Mouse (Mus musculus) lung, embryonic 14.5 days (tissue): ENCODE measurements around the gene Lrmda. TPM values are rescaled to one million over a fixed set of nuclear protein-coding genes. Genes with fewer than 3 reads are reported as not detected.

Experiments
- ATAC-seq: fragments of 200-750 bp; cut with Nextera tagmentation; 2 replicates; pipeline ENCODE4 v1.8.0; 2017; ENCODE audit warnings: mild to moderate bottlenecking, moderate TSS enrichment, moderate library complexity; ENCODE audit not compliant: insufficient read depth
- DNase-seq: peaks from one replicate; pipeline ENCODE4 v3.0.0-alpha.2; 2015
- H3K27ac ChIP-seq: fragments of 300-500 bp; sonication (generic); 2 replicates; pipeline ENCODE4 v1.5.1; 2014; ENCODE audit warnings: low read depth, mild to moderate bottlenecking, moderate library complexity
- H3K27me3 ChIP-seq: fragments of 300-500 bp; sonication (generic); 2 replicates; pipeline ENCODE4 v1.6.1; 2014; ENCODE audit warnings: low read length, control low read depth; ENCODE audit not compliant: insufficient read depth
- H3K36me3 ChIP-seq: fragments of 300-500 bp; sonication (generic); 2 replicates; pipeline ENCODE4 v1.6.1; 2014; ENCODE audit warnings: control low read depth; ENCODE audit not compliant: insufficient read depth
- H3K4me1 ChIP-seq: fragments of 300-500 bp; sonication (generic); 2 replicates; pipeline ENCODE4 v1.6.1; 2014; ENCODE audit warnings: antibody characterized with exemption, control low read depth; ENCODE audit not compliant: insufficient read depth
- H3K4me2 ChIP-seq: fragments of 300-500 bp; sonication (generic); 2 replicates; pipeline ENCODE4 v1.6.1; 2014; ENCODE audit warnings: mild to moderate bottlenecking
- H3K4me3 ChIP-seq: fragments of 300-500 bp; sonication (generic); 2 replicates; pipeline ENCODE4 v1.5.1; 2014; ENCODE audit warnings: low read depth, low read length
- H3K9ac ChIP-seq: fragments of 300-500 bp; sonication (generic); 2 replicates; pipeline ENCODE4 v1.6.1; 2014
- H3K9me3 ChIP-seq: fragments of 300-500 bp; sonication (generic); 2 replicates; pipeline ENCODE4 v1.6.1; 2016; ENCODE audit warnings: low read depth, low read length, control low read depth
- CTCF ChIP-seq: IDR thresholded peaks from 2 replicates; pipeline ENCODE4 v1.5.1; 2016; ENCODE audit warnings: antibody characterized with exemption, low read depth
- WGBS: fragments of 180-500 bp; shearing (Covaris S2); extraction: QIAGEN DNeasy Blood & Tissue Kit; methylation state at CpG from one replicate; pipeline ENCODE4 v1.1.7; 2014; 5-methylcytosine and 5-hydroxymethylcytosine counted together
- polyA plus RNA-seq: library from polyadenylated mRNA; unstranded; fragments of >200 nt; fragmentation: Nextera tagmentation; extraction: Ambion mirVana; gene quantifications from 2 replicates; pipeline ENCODE4 v1.2.1, GENCODE M21; 2014

Lrmda gene
- polyA plus RNA-seq, 1 experiment from 2014 or later, result 1.1 TPM

- no peak overlapping the region for H3K4me2 ChIP-seq
- TF ChIP-seq CTCF, result peak; percentile 63
- ATAC-seq (no peak), DNase-seq (peak; percentile 57)
- no peaks in the 10 kb centered on the region for H3K27me3 ChIP-seq
- H3K9me3 ChIP-seq, result no peaks in the 10 kb centered on the region
- H3K36me3 ChIP-seq, result no peaks in the 10 kb centered on the region
- H3K4me1 ChIP-seq, result peaks cover 13% of the 10 kb centered on the region
- H3K9ac ChIP-seq, result no peak overlapping the region
- 50% methylated on average over 6 of the region's 6 CpGs for WGBS
- H3K4me3 ChIP-seq, result no peak overlapping the region
- no peak overlapping the region for H3K27ac ChIP-seq
Observed at GRCm38 (mm10) chr14:22817346-22818201, 798.1 kb downstream of the Lrmda start.

GRCm38 (mm10) chr14:22818202-22818530, 798.7 kb downstream of the Lrmda start:
- Histone ChIP-seq H3K9me3 (no peaks in the 10 kb centered on the region), H3K4me3 (no peak overlapping the region), H3K4me2 (no peak overlapping the region), H3K27me3 (no peaks in the 10 kb centered on the region), H3K4me1 (peaks cover 9% of the 10 kb centered on the region), H3K9ac (no peak overlapping the region), H3K36me3 (no peaks in the 10 kb centered on the region), H3K27ac (no peak overlapping the region)
- DNase-seq (peak; percentile 19), ATAC-seq (no peak)
- 42% methylated on average over 3 of the region's 3 CpGs for WGBS
- no peak for TF ChIP-seq CTCF

GRCm38 (mm10) chr14:22822942-22823341, 803.4 kb downstream of the Lrmda start:
- H3K4me3 ChIP-seq, result no peak overlapping the region
- ATAC-seq, result no peak
- H3K4me1 ChIP-seq, result no peaks in the 10 kb centered on the region
- 57% methylated on average over 3 of the region's 3 CpGs for WGBS
- H3K27me3 ChIP-seq, result no peaks in the 10 kb centered on the region
- H3K9ac ChIP-seq, result no peak overlapping the region
- no peak for DNase-seq
- no peaks in the 10 kb centered on the region for H3K9me3 ChIP-seq
- H3K27ac ChIP-seq, result no peak overlapping the region
- no peak for TF ChIP-seq CTCF
- H3K4me2 ChIP-seq, result no peak overlapping the region
- H3K36me3 ChIP-seq, result no peaks in the 10 kb centered on the region

- no peak for TF ChIP-seq CTCF
- H3K36me3 ChIP-seq, result no peaks in the 10 kb centered on the region
- H3K4me3 ChIP-seq, result no peak overlapping the region
- H3K27ac ChIP-seq, result no peak overlapping the region
- ATAC-seq (no peak; the same call in 1 of the 2 replicates), DNase-seq (peak; percentile 30)
- H3K9ac ChIP-seq, result no peak overlapping the region
- 55% methylated on average over 3 of the region's 3 CpGs for WGBS
- no peak overlapping the region for H3K4me2 ChIP-seq
- H3K27me3 ChIP-seq, result no peaks in the 10 kb centered on the region
- no peaks in the 10 kb centered on the region for H3K4me1 ChIP-seq
- no peaks in the 10 kb centered on the region for H3K9me3 ChIP-seq
Observed at GRCm38 (mm10) chr14:22826825-22827224, 807.3 kb downstream of the Lrmda start.

GRCm38 (mm10) chr14:22837058-22837457, 817.5 kb downstream of the Lrmda start:
- Histone ChIP-seq H3K36me3 (no peaks in the 10 kb centered on the region), H3K9ac (no peak overlapping the region), H3K9me3 (no peaks in the 10 kb centered on the region), H3K4me3 (no peak overlapping the region), H3K4me2 (no peak overlapping the region), H3K27ac (no peak overlapping the region), H3K27me3 (no peaks in the 10 kb centered on the region), H3K4me1 (no peaks in the 10 kb centered on the region)
- TF ChIP-seq CTCF, result no peak
- ATAC-seq (no peak), DNase-seq (no peak)

GRCm38 (mm10) chr14:22841136-22841535, 821.6 kb downstream of the Lrmda start:
- no peaks in the 10 kb centered on the region for H3K9me3 ChIP-seq
- no peak for TF ChIP-seq CTCF
- no peak overlapping the region for H3K4me2 ChIP-seq
- DNase-seq, result no peak
- H3K9ac ChIP-seq, result no peak overlapping the region
- no peak overlapping the region for H3K27ac ChIP-seq
- H3K4me3 ChIP-seq, result no peak overlapping the region
- ATAC-seq, result no peak
- no peaks in the 10 kb centered on the region for H3K27me3 ChIP-seq
- WGBS, result 92% methylated on average over 4 of the region's 4 CpGs
- no peaks in the 10 kb centered on the region for H3K36me3 ChIP-seq
- H3K4me1 ChIP-seq, result no peaks in the 10 kb centered on the region

GRCm38 (mm10) chr14:22844006-22844405, 824.5 kb downstream of the Lrmda start:
- DNase-seq, result no peak
- Histone ChIP-seq H3K36me3 (no peaks in the 10 kb centered on the region), H3K4me3 (no peak overlapping the region), H3K9ac (no peak overlapping the region), H3K4me2 (no peak overlapping the region), H3K4me1 (no peaks in the 10 kb centered on the region), H3K27ac (no peak overlapping the region), H3K27me3 (no peaks in the 10 kb centered on the region), H3K9me3 (no peaks in the 10 kb centered on the region)
- TF ChIP-seq CTCF, result no peak
- ATAC-seq, result no peak
